Mouse (Mus musculus): ENCODE measurements at regions not wholly inside any gene's neighbourhood (a gene's known extent, or its start where the extent isn't known, plus 50 kb on each side); places are given as distances from the start of the nearest gene placed in this dataset.
A peak's percentile ranks its signal among the peaks of the same experiment; 100 is the strongest.
"Not testable (repeated sequence)": the region's sequence is repeated elsewhere in the genome, so short reads cannot be mapped to it uniquely, and the experiment has no call there.

GRCm38 (mm10) chr12:15584721-15585120 is 232.0 kb downstream of the Trib2 start:
- peak in 1 of 2 experiments; percentile 3 for DNase-seq (ENCODE audit: low spot score in 2 of 2)

- no peak for DNase-seq (ENCODE audit: low spot score in 2 of 2)
Measured at GRCm38 (mm10) chr12:15566785-15567109, 250.0 kb downstream of the Trib2 start.

GRCm38 (mm10) chr12:15565941-15566784 is 250.6 kb downstream of the Trib2 start:
- peak; percentile 10 to 17 for DNase-seq (ENCODE audit: low spot score in 2 of 2)

GRCm38 (mm10) chr12:15562826-15563225 is 253.9 kb downstream of the Trib2 start:
- no peak for DNase-seq (ENCODE audit: low spot score in 2 of 2)

- peak; percentile 38 to 63 for DNase-seq (ENCODE audit: low spot score in 2 of 2)
Measured at GRCm38 (mm10) chr12:15555471-15555870, 261.3 kb downstream of the Trib2 start.

GRCm38 (mm10) chr12:15553681-15554007 is 263.1 kb downstream of the Trib2 start:
- no peak for DNase-seq (ENCODE audit: low spot score in 2 of 2)

- DNase-seq (ENCODE audit: low spot score in 2 of 2): no peak
Measured at GRCm38 (mm10) chr12:15552979-15553680, 263.6 kb downstream of the Trib2 start.

- no peak for DNase-seq (ENCODE audit: low spot score in 2 of 2)
Measured at GRCm38 (mm10) chr12:15552210-15552609, 264.5 kb downstream of the Trib2 start.

GRCm38 (mm10) chr12:15551281-15551900 is 265.3 kb downstream of the Trib2 start:
- DNase-seq (ENCODE audit: low spot score in 2 of 2): no peak

GRCm38 (mm10) chr12:15544351-15544750 is 272.4 kb downstream of the Trib2 start:
- DNase-seq (ENCODE audit: low spot score in 2 of 2): no peak

- DNase-seq (ENCODE audit: low spot score in 2 of 2): no peak
Measured at GRCm38 (mm10) chr12:15542486-15542885, 274.2 kb downstream of the Trib2 start.

GRCm38 (mm10) chr12:15536852-15537368 is 279.8 kb downstream of the Trib2 start:
- DNase-seq (ENCODE audit: low spot score in 2 of 2): no peak

GRCm38 (mm10) chr12:15536247-15536646 is 280.5 kb downstream of the Trib2 start:
- DNase-seq (ENCODE audit: low spot score in 2 of 2): no peak

- peak; percentile 86 to 88 for DNase-seq (ENCODE audit: low spot score in 2 of 2)
Measured at GRCm38 (mm10) chr12:15535822-15536221, 280.9 kb downstream of the Trib2 start.

GRCm38 (mm10) chr12:15520783-15521407 is 295.8 kb downstream of the Trib2 start:
- DNase-seq (ENCODE audit: low spot score in 2 of 2): no peak

GRCm38 (mm10) chr12:15511994-15512393 is 304.7 kb downstream of the Trib2 start:
- no peak for DNase-seq (ENCODE audit: low spot score in 2 of 2)

GRCm38 (mm10) chr12:15507576-15507975 is 309.1 kb downstream of the Trib2 start:
- DNase-seq (ENCODE audit: low spot score in 2 of 2): peak; percentile 25 to 44

GRCm38 (mm10) chr12:15493640-15494039 is 323.1 kb downstream of the Trib2 start:
- DNase-seq (ENCODE audit: low spot score in 2 of 2): no peak

GRCm38 (mm10) chr12:15472741-15473140 is 344.0 kb downstream of the Trib2 start:
- DNase-seq (ENCODE audit: low spot score in 2 of 2): no peak

GRCm38 (mm10) chr12:15459429-15459828 is 357.3 kb downstream of the Trib2 start:
- DNase-seq (ENCODE audit: low spot score in 2 of 2): peak in 1 of 2 experiments; percentile 28

GRCm38 (mm10) chr12:15456369-15456768 is 360.4 kb downstream of the Trib2 start:
- not testable (repeated sequence) for DNase-seq (ENCODE audit: low spot score in 2 of 2)
